Mouse (Mus musculus) CD4-positive, CD25-positive, alpha-beta regulatory T cell, adult 4 months (primary cell): Measurements from ENCODE around the gene Dpp8. TPM values are rescaled to one million over a fixed set of nuclear protein-coding genes. Genes with fewer than 3 reads are reported as not detected.

Experiments
- polyA plus RNA-seq, 2 experiments: library from polyadenylated mRNA; unstranded; fragments of 100-300 nt; shearing (Covaris generic); gene quantifications; one replicate each; pipeline ENCODE4 v1.2.1; 2017

The Dpp8 gene
- polyA plus RNA-seq, 2 experiments from 2014 or later: 19.9 to 23.4 TPM

Other genes starting within 250 kb of the Dpp8 start
- gene Dennd4a, start 221.1 kb upstream of the Dpp8 start, polyA plus RNA-seq: 10 to 100 TPM; 22.1 to 25.3 TPM
- gene Slc24a1, start 80.8 kb upstream of the Dpp8 start, polyA plus RNA-seq: under 1 TPM; 0.09 to 0.44 TPM
- 10 to 100 TPM; 41.1 to 45.7 TPM for gene Ints14, start 71.5 kb upstream of the Dpp8 start, polyA plus RNA-seq
- gene Hacd3, start 10.7 kb upstream of the Dpp8 start, polyA plus RNA-seq: 100 to 1,000 TPM; 133 to 142 TPM
- under 1 TPM in 1 of 2 experiments, not detected in 1; 0.05 TPM for gene Igdcc4, start 69.1 kb downstream of the Dpp8 start, polyA plus RNA-seq
- gene Igdcc3, start 108.8 kb downstream of the Dpp8 start, polyA plus RNA-seq: not detected
- gene Parp16, start 162.9 kb downstream of the Dpp8 start, polyA plus RNA-seq: 1 to 10 TPM; 6.4 to 7.5 TPM
- gene Cilp, start 232.8 kb downstream of the Dpp8 start, polyA plus RNA-seq: not detected